Mouse (Mus musculus) olfactory bulb, adult 2 months (tissue): ENCODE data around the gene Man1b1.

Experiments
- CTCF ChIP-seq: fragments of 200-500 bp; IDR thresholded peaks from 2 replicates; pipeline ENCODE4 v1.5.1; 2012; ENCODE audit warnings: low read depth, mild to moderate bottlenecking, low read length, moderate library complexity; ENCODE audit not compliant: insufficient read depth
- POLR2A ChIP-seq: fragments of 200-500 bp; IDR thresholded peaks from 2 replicates; pipeline ENCODE4 v1.6.1; 2012; ENCODE audit warnings: mild to moderate bottlenecking, low read depth, low read length, moderate library complexity; ENCODE audit not compliant: insufficient read depth

DNA sequence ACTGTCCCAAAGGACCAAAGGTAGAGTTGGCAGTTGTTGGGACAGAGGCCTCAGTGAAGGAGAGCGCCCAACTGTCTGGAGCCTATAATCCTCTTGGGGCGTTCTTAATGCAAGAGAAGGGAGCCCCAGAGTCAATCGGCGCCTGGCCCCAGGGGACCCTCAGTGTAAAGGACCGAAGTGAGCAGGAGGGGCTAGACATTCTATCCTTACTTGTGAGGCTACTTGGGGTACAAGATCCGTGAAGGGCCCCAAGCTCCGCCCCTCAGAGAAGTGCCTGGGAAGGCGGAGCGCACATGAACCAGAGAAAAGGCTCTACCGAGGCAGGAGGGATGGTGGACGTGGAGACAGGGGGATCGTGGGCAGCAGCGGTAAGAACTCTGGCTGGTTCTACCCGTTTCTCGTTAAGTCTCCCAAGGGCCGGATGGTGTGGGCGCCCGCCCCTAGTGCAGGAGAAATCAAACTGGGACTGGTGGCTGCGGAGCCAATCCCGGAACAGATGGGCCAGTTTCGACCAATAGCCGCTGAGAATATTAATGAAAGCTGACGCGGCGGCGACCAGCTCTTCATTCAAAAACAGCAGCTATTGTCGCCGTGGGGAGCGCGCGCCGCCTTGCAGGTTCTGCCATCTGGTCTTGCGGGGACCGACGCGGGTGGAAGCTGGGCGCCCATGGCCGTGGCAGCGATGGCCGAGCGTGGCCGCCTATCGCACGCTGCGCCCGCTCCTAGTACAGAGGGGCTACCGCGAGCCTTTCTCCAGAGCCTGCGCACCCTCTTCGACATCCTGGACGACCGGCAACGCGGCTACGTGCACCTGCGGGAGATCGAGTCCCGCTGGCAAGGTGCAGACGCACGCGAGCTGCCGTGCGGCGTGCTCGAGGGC, 39.9 kb downstream of the Man1b1 start, which contains the start of gene Sapcd2:
- TF ChIP-seq CTCF: no peak
- TF ChIP-seq POLR2A: no peak
